Mouse (Mus musculus) telencephalon, adult 2 months (tissue): ENCODE data around the gene Trim38.
A peak's percentile ranks its signal among the peaks of the same experiment; 100 is the strongest.

Experiments
- DNase-seq: peaks from one replicate; pipeline ENCODE4 v3.0.0-alpha.2; 2011; ENCODE audit warnings: low read depth, low spot score

The Trim38 gene

DNA sequence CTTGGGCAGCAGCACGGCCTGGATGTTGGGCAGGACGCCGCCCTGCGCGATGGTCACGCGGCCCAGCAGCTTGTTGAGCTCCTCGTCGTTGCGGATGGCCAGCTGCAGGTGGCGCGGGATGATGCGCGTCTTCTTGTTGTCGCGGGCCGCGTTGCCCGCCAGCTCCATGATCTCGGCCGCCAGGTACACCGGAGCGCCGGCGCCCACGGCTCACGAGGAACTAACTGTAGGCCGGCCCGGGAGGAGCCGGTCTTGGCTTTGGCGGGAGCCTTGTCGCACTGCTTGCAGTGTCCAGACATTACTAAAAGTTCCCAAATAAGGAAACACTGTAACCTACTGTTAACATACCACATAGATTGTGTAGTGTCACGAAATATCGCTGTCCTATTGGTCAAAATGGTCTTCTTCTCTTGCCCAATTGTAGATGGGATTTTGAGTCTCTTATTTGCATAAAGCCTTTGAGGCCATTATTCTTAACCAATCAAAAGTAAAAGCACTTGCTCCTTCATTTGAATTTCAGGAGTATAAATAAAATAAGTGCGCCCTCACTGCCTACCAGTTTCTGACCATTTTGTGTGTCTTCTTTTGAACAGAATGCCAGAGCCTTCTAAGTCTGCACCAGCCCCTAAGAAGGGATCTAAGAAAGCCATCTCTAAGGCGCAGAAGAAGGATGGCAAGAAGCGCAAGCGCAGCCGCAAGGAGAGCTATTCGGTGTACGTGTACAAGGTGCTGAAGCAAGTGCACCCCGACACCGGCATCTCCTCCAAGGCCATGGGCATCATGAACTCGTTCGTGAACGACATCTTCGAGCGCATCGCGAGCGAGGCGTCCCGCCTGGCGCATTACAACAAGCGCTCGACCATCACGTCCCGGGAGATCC lies 23.3 kb upstream of the Trim38 start, which contains the start of gene Hist1h2bb:
TSS of gene Hist1h2bb (plus strand) at position 534 of the 880 bp plus-strand sequence.
- peak; percentile 99 for DNase-seq

DNA sequence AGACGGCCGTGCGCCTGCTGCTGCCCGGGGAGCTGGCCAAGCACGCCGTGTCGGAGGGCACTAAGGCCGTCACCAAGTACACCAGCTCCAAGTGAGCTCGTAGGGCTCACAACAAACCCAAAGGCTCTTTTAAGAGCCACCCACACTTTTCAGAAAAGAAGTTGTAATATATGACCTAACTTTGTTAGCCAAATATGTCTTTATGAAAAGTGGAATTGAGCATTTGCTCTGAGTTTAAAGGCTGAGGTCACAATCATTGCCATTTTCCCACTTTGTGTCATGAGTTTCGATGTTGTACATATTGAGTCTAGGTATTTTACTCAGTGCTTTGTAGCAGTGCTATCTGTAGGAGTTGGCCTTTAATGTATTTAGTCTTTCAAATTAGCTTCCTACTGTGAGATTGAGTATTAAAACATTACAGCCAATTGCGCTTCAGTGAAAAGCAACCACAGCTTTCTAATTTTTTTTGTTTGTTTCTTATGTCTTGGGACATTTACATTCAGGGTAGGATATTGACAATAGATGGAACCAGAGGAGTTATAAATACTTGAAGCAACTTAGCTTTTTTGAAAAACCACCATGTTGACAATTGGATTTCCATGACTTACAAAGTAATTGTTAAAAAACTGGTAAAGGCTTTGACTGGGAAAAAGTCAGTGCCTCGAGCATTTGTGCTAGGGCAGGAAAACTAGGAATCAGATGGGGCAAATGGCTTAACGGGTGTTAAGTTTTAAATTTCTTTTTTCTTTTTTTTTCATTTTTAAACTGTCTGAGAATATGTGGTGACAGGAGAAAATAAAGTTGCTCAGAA lies 22.4 kb upstream of the Trim38 start:
- no peak for DNase-seq

DNA sequence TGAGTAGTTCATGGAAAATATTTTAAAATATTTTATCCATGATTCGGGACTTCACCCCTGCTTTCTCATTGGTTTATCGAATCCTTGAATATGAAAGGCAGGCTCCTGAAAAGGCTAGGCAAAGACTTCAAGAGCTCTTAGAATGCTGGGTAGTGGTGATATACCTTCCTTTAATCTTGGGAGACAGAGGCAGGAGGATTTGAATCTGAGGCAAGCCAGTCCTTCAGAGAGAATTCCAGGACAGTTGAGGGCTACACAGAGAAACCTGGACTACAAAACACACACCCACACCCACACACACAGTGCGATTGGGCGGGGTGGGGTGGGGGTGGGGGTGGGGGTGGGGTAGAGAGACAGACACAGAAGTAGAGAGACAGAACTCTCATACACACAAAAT lies 21.8 kb upstream of the Trim38 start:
- DNase-seq: no peak

DNA sequence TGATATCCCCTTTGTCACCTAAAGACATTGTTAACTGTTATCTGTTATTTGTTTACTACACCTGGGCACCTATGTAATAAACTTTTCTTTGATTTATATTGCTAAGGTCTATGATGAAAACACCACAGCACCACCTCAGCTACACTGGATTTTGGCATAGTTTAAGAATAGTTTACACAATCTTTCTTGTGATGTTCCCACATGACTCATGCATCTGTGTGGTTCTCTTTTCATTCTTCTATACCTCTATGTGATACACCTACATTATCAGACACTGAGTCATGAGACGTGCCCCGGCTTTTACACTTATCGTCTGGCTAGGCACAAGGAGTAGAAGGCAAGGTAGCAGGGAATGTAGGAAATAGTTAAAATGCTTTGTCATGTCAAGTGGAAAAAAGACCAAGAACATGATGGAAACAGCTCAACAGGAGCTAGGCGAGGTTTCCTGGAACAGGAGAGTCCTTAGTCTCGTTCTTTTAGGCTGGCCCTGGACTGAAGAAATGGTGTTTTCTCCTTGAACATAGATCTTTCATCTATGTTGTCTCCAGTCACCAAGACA lies 20.1 kb upstream of the Trim38 start:
- no peak for DNase-seq

DNA sequence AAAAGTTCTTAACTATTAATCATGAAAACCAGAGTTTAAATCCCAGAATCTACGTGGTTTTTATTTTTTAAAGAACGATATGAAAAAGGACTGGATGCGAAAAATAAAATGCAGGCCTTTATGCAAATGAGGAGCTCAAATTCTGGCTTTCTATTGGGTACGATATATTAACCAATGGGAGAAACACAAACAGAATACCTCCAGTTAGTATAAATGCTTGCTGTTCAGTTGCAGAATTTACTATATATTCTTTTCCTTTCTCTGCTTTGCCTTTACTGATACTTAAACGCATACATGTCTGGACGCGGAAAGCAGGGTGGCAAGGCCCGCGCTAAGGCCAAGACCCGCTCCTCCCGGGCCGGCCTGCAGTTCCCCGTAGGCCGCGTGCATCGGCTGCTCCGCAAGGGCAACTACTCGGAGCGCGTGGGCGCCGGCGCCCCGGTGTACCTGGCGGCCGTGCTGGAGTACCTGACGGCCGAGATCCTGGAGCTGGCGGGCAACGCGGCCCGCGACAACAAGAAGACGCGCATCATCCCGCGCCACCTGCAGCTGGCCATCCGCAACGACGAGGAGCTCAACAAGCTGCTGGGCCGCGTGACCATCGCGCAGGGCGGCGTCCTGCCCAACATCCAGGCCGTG lies 18.8 kb upstream of the Trim38 start, which contains the start of gene Hist1h2ab:
TSS of gene Hist1h2ab (plus strand) at position 288 of the 639 bp plus-strand sequence.
- DNase-seq: peak; percentile 84

DNA sequence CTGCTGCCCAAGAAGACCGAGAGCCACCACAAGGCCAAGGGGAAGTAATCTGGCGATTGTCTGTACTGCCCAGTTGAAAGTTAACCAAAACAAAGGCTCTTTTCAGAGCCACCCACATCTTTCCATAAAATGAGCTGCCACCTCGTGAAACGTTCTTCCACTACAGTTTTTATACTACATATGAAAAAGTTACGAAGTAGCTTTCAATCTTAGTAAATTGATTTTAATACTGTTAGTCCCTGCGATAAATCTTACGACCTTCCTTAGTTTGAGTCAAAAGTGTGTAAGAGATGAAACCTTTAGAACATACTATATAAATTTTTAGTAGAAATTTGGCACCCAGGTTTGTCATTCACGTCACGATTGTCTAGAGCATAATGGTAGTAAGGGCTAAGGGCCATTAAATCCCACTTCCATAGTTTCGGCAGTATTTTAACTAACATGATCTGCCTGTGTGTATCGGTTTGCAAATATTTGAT lies 18.2 kb upstream of the Trim38 start:
- DNase-seq: no peak

DNA sequence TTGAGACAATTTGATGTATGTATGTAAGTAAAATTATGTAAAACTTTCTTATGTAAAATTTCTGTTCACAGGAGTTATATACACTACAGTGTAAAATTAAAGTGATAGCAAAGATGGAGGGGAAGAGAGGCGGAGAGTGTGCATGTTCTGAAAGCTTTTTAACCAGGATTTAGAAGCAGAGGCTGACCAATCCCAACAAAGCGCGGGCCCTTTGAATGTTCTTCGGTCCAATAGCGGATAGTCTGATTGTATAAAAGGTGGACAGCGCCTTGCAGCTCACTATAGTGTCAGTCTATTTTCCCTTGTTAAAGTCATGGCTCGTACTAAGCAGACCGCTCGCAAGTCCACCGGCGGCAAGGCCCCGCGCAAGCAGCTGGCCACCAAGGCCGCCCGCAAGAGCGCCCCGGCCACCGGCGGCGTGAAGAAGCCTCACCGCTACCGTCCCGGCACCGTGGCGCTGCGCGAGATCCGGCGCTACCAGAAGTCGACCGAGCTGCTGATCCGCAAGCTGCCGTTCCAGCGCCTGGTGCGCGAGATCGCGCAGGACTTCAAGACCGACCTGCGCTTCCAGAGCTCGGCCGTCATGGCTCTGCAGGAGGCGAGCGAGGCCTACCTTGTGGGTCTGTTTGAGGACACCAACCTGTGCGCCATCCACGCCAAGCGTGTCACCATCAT lies 17.5 kb upstream of the Trim38 start, which contains the start of gene Hist1h3b:
TSS of gene Hist1h3b (plus strand) at position 201 of the 675 bp plus-strand sequence.
- peak; percentile 92 for DNase-seq

DNA sequence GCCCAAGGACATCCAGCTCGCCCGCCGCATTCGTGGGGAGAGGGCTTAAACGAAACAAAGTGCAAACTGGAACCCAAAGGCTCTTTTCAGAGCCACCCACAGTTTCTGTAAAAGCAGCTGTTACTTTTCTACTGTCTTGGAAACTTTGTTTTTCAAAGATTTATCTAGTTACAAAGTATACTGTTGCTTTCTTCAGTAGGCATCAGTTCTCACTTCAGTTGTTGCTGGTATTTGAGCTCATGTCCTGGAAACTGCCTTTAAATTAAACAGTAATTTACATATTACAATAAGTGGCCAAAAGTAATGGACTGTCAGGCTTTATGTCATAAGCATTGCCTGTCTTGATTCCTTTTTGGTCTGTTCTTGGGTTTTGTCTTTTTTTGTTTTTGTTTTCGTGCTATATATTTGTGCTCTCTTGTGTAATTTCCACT lies 17.0 kb upstream of the Trim38 start:
- DNase-seq: no peak

DNA sequence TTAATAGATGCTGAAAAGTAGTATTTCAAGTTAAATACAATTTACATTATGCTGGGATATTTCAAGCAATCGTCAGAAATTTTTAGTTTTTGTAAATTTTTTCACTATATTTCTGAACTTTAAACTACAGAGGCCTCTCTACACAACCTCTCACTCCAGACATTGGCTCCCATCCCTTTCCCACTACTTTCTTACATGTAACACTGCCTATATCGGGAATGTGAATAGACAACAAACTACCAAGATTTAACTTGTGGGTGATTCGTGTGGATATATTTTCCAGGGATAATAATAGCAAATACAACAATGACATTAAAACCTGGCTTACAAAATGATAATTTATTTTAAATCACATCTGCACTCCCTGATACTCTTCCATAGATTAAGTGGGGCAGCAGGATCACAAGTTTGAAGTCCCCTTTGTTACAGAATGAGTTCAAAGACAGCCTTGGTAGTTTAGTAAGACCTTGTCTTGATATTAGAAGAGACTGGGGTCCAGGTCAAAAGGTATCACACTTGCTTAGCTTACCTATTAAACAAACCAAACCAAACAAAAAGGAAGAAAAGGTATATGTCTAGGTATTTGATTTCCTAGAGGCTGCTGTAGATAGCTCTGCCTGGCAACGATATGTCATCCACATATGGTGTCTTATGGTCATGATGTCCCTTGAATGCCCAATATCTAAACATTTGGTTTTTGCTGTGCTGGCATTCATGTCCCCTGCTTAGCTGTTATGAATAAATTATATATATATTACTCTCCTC lies 16.2 kb upstream of the Trim38 start:
- DNase-seq: no peak

DNA sequence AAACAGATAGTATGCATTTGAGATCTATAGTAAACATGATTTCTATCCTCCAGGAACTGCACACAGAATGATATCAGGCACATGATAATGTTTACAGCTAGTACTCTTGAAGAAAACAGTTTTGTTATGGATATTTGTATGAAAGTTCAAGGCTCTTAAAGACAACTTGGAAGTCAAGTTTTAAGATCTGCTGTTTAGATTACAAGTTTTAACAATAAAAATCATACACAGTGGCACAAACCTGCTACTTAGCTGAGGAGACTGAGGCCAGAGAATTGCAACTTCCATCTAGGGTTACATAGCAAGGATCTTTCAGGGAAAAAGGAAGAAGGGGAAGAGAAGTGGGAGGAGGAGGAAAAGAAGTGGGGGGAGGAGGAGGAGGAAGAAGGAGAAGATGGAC lies 14.7 kb upstream of the Trim38 start:
- no peak for DNase-seq

DNA sequence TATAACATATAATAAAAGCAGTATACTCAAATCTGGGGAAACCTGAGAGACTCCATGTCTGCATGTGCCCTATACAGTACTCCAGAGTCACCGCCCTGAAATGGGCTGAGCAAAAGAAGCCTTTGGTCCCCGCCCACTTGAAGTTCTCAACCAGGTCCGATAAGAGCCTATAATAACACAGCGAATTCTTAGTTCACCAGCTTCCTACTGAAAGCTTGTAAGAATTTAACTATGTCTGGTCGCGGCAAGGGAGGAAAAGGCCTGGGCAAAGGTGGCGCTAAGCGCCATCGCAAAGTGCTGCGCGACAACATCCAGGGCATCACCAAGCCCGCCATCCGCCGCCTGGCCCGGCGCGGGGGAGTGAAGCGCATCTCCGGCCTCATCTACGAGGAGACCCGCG lies 12.9 kb upstream of the Trim38 start, which contains the start of gene Hist1h4b:
TSS of gene Hist1h4b (plus strand) at position 224 of the 400 bp plus-strand sequence.
- DNase-seq: peak; percentile 97

DNA sequence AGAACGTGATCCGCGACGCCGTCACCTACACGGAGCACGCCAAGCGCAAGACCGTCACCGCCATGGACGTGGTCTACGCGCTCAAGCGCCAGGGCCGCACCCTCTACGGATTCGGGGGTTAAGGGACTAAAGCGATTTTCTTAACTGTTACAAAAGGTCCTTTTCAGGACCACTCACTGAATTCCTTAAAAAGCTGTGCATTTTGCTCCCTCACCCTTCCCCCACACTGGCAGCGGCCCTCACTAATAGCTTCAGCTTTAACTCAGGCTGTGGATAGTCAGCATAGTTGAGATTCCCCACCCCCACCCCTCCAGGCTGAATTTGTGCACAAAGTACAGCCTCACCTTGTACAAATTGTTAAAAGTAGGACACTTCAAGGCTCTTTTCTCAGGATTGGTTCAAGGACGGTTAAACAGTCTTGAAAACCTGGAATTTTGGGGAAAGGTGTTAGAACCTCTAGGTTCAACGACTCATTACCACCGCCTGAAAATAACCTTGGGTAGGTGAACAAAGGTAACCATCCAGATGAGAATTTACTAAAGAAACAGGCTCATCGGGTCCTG lies 12.4 kb upstream of the Trim38 start:
- no peak for DNase-seq

DNA sequence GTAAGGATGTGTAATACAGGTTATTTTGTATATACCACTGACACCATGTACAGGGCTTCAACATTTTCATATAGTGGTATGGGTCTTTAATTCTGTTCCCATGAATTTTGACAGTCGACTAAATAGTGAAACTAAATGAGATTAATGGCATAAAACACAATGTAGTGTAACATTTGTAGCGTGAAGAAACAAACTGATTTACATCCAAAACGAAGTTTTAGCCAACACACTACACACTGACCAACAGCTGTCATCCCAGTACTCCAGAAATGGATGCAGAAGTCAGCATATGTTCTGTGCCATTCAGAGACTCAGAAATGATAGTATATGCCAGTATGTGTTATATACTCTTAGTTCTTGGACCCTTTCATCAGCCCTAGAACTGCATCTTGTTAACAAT lies 11.8 kb upstream of the Trim38 start:
- DNase-seq: no peak

DNA sequence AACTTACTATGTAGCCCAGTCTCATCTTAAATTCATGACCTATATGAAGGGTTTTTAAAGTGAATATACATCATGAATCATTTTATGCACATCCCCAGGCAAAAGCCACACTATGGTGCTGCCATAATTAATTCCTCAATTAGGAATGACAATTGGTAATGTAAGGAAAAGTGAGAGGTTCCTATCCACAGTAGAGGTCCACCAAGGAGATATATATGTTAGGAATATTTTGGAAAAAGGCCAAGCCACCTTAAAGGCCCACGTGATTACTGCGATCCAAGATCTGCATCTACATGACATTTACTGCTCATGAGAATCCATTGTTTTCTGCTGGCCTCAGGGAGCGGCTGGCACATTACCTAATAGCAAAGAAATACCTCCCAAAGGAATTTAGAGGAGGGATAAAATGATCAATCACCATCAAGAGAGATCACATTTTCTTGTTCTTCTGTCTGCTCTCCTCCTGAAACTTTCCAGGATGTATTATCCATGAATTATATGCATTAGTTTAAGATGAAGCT lies 10.4 kb upstream of the Trim38 start:
- DNase-seq: no peak

DNA sequence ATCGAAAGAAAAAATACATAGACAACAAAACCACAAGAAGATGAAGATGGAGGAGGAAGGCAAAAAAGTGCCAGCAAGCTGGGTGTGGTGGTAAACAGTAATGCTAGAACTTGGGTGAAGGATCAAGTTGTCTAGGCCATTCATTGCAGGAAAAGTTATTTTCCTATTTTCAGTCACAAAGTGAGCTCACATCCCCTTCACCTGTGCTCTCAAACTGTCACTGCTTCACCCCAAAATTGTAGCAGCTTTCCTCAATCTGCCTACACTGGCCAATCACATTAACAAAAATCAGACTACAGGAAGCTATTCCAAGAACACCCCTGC lies 9.8 kb upstream of the Trim38 start:
- no peak for DNase-seq

DNA sequence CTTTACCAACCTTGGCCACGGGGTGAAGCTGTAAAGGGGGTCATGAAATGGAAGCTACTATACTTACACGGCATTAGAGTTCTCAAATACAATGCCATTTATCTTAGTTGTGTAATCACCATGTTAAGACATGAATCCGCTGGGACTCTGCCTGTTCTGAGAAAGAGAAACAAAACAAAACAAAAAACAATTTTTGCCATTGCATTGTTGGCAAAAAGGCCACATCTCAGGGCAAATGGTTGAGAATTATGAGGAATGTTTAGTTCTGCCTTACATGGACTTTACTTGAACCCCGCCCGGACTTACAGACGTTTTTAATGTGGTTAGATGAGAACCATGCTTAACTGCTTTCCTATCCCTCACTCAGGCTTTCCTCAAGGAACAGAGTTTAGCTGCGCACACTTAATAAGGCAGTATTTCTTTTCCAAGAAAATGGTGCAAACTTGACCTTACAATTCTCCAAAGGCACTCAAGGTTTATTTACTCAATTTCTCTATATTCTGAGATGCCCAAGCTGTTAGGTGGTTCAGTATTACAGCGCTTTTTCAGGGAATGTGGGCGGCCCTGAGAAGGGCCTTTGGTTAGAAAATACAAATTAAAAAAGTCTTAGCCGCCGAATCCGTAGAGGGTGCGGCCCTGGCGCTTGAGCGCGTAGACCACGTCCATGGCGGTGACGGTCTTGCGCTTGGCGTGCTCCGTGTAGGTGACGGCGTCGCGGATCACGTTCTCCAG lies 9.3 kb upstream of the Trim38 start:
- no peak for DNase-seq

DNA sequence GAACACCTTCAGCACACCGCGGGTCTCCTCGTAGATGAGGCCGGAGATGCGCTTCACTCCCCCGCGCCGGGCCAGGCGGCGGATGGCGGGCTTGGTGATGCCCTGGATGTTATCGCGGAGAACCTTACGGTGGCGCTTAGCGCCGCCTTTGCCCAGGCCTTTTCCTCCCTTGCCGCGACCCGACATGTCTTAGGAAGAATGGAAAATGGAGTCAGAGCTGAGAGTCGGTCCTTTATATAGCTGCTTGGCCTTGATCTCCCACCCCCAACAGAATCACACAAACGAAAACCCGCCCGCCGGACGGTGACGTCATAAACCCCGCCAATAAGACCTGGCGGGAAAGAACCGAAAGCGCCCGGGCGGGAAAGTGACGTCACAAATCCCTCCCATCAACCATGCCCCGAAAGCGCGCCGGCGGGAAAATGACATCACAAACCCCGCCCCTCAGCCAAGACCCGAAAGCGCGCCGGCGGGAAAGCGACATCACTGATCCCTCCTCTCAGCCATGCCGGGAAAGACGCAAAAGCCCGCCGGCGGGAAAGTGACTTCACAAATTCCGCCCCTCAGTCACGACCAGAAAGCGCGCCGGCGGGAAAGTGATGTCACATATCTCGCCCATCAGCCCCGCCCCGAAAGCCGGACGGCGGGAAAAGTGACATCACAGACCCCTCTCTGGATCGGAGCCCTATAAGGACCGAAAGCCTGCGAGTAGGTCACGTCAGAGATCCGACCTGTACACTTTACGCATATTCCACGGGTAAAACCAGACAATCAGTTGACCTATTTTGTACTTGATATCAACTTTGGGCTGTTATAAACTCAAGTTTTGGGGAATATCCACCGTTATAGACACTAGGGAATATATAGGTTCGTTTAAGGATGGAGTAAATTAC lies 8.5 kb upstream of the Trim38 start, which contains the start of gene Hist1h4a:
TSS of gene Hist1h4a (minus strand) at position 259 of the 893 bp plus-strand sequence.
- peak; percentile 98 for DNase-seq
